Mouse (Mus musculus): Measurements from ENCODE around the gene Gm17324. TPM values are rescaled to one million over a fixed set of nuclear protein-coding genes. Genes with fewer than 3 reads are reported as not detected.
"Not testable (repeated sequence)": the region's sequence is repeated elsewhere in the genome, so short reads cannot be mapped to it uniquely, and the experiment has no call there.

Gm17324 gene
- total and polyA plus RNA-seq, 2 experiments from 2014 or later = 2.3 to 2.5 TPM

GRCm38 (mm10) chr9:78484660-78485059 is 36.1 kb upstream of the Gm17324 start:
- Histone ChIP-seq H3K27ac (no peak overlapping the region), H3K36me3 (ENCODE audit: insufficient read depth, low read length) (no peaks in the 10 kb centered on the region), H3K4me1 (ENCODE audit: insufficient read depth, low read length) (peaks cover 5% of the 10 kb centered on the region; the same call in 1 of the 2 replicates), H3K9ac (replicated peaks; ENCODE audit: low read length) (no peak overlapping the region), H3K4me3 (ENCODE audit: low read length) (no peak overlapping the region), H3K4me2 (ENCODE audit: low read depth, low read length) (no peak overlapping the region), H3K27me3 (ENCODE audit: insufficient read depth, low read length) (no peaks in the 10 kb centered on the region), H3K9me3 (ENCODE audit: low read length) (no peaks in the 10 kb centered on the region)
- DNase-seq (ENCODE audit: low spot score) (no peak), ATAC-seq (no peak)
- TF ChIP-seq CTCF (IDR thresholded peaks at IDR 0.05; ENCODE audit: low read depth) = no peak
- WGBS = 82% methylated on average over 3 of the region's 3 CpGs

GRCm38 (mm10) chr9:78482386-78482785 is 33.8 kb upstream of the Gm17324 start:
- Histone ChIP-seq H3K4me3 (ENCODE audit: low read length) (peak overlapping the region; percentile 98), H3K9ac (replicated peaks; ENCODE audit: low read length) (peak overlapping the region; percentile 75), H3K27me3 (ENCODE audit: insufficient read depth, low read length) (no peaks in the 10 kb centered on the region), H3K4me1 (ENCODE audit: insufficient read depth, low read length) (peaks cover 5% of the 10 kb centered on the region; the same call in 1 of the 2 replicates), H3K36me3 (ENCODE audit: insufficient read depth, low read length) (peaks cover 14% of the 10 kb centered on the region), H3K4me2 (ENCODE audit: low read depth, low read length) (peak overlapping the region; percentile 61), H3K27ac (peak overlapping the region; percentile 99), H3K9me3 (ENCODE audit: low read length) (no peaks in the 10 kb centered on the region)
- no peak for ATAC-seq
- DNase-seq (ENCODE audit: low spot score) = no peak
- WGBS = 10% methylated on average over 3 of the region's 3 CpGs
- TF ChIP-seq CTCF (IDR thresholded peaks at IDR 0.05; ENCODE audit: low read depth) = no peak

- Histone ChIP-seq H3K36me3 (ENCODE audit: insufficient read depth, low read length) (peaks cover 19% of the 10 kb centered on the region), H3K9ac (replicated peaks; ENCODE audit: low read length) (peak overlapping the region; percentile 100), H3K27ac (peak overlapping the region; percentile 99), H3K9me3 (ENCODE audit: low read length) (no peaks in the 10 kb centered on the region), H3K4me2 (ENCODE audit: low read depth, low read length) (peak overlapping the region; percentile 61), H3K4me1 (ENCODE audit: insufficient read depth, low read length) (peaks cover 5% of the 10 kb centered on the region; the same call in 1 of the 2 replicates), H3K4me3 (ENCODE audit: low read length) (peak overlapping the region; percentile 98), H3K27me3 (ENCODE audit: insufficient read depth, low read length) (no peaks in the 10 kb centered on the region)
- WGBS = under 1% methylated on average over 69 of the region's 77 CpGs
- ATAC-seq (peak; percentile 99), DNase-seq (ENCODE audit: low spot score) (peak; percentile 99)
- peak; percentile 19 for TF ChIP-seq CTCF (IDR thresholded peaks at IDR 0.05; ENCODE audit: low read depth)
Measured at GRCm38 (mm10) chr9:78481423-78482331, 33.1 kb upstream of the Gm17324 start.

GRCm38 (mm10) chr9:78480706-78481358 is 32.2 kb upstream of the Gm17324 start:
- H3K4me2 ChIP-seq (ENCODE audit: low read depth, low read length) = peak overlapping the region; percentile 59
- WGBS = under 1% methylated on average over 46 of the region's 46 CpGs
- DNase-seq (ENCODE audit: low spot score) (peak; percentile 85), ATAC-seq (peak; percentile 34)
- H3K4me3 ChIP-seq (ENCODE audit: low read length) = peak overlapping the region; percentile 98
- no peak for TF ChIP-seq CTCF (IDR thresholded peaks at IDR 0.05; ENCODE audit: low read depth)
- H3K9ac ChIP-seq (replicated peaks; ENCODE audit: low read length) = peak overlapping the region; percentile 100
- H3K4me1 ChIP-seq (ENCODE audit: insufficient read depth, low read length) = peaks cover 5% of the 10 kb centered on the region; the same call in 1 of the 2 replicates
- no peaks in the 10 kb centered on the region for H3K27me3 ChIP-seq (ENCODE audit: insufficient read depth, low read length)
- no peaks in the 10 kb centered on the region for H3K9me3 ChIP-seq (ENCODE audit: low read length)
- H3K36me3 ChIP-seq (ENCODE audit: insufficient read depth, low read length) = peaks cover 24% of the 10 kb centered on the region
- H3K27ac ChIP-seq = peak overlapping the region; percentile 98

GRCm38 (mm10) chr9:78480227-78480626 is 31.6 kb upstream of the Gm17324 start:
- WGBS = under 1% methylated on average over 13 of the region's 13 CpGs
- H3K27ac ChIP-seq = peak overlapping the region; percentile 98
- not testable (repeated sequence) for H3K27me3 ChIP-seq (ENCODE audit: insufficient read depth, low read length); H3K4me1 ChIP-seq (ENCODE audit: insufficient read depth, low read length); DNase-seq (ENCODE audit: low spot score); H3K9me3 ChIP-seq (ENCODE audit: low read length); ATAC-seq
- peaks cover 24% of the 10 kb centered on the region for H3K36me3 ChIP-seq (ENCODE audit: insufficient read depth, low read length)
- peak overlapping the region; percentile 100 for H3K9ac ChIP-seq (replicated peaks; ENCODE audit: low read length)
- H3K4me2 ChIP-seq (ENCODE audit: low read depth, low read length) = peak overlapping the region; percentile 59
- H3K4me3 ChIP-seq (ENCODE audit: low read length) = peak overlapping the region; percentile 98

- H3K9ac ChIP-seq (replicated peaks; ENCODE audit: low read length); ATAC-seq; H3K4me1 ChIP-seq (ENCODE audit: insufficient read depth, low read length); H3K27ac ChIP-seq; DNase-seq (ENCODE audit: low spot score); H3K9me3 ChIP-seq (ENCODE audit: low read length); H3K27me3 ChIP-seq (ENCODE audit: insufficient read depth, low read length): not testable (repeated sequence)
- 13% methylated on average over 8 of the region's 8 CpGs for WGBS
- H3K4me2 ChIP-seq (ENCODE audit: low read depth, low read length) = peak overlapping the region; percentile 59
- peak overlapping the region; percentile 21; the same call in 1 of the 2 replicates for H3K4me3 ChIP-seq (ENCODE audit: low read length)
- peaks cover 24% of the 10 kb centered on the region for H3K36me3 ChIP-seq (ENCODE audit: insufficient read depth, low read length)
Measured at GRCm38 (mm10) chr9:78479308-78479707, 30.7 kb upstream of the Gm17324 start.

GRCm38 (mm10) chr9:78478009-78478605 is 29.5 kb upstream of the Gm17324 start:
- not testable (repeated sequence) for H3K4me3 ChIP-seq (ENCODE audit: low read length); DNase-seq (ENCODE audit: low spot score); H3K4me2 ChIP-seq (ENCODE audit: low read depth, low read length); H3K9ac ChIP-seq (replicated peaks; ENCODE audit: low read length); H3K4me1 ChIP-seq (ENCODE audit: insufficient read depth, low read length); H3K9me3 ChIP-seq (ENCODE audit: low read length); ATAC-seq; H3K27me3 ChIP-seq (ENCODE audit: insufficient read depth, low read length); H3K27ac ChIP-seq
- peaks cover 28% of the 10 kb centered on the region for H3K36me3 ChIP-seq (ENCODE audit: insufficient read depth, low read length)
- 53% methylated on average over 1 of the region's 1 CpGs for WGBS

Data from hindbrain, postnatal 0 days (tissue).